Mouse (Mus musculus): ENCODE results near the gene Tmcc2. TPM values are rescaled to one million over a fixed set of nuclear protein-coding genes. Genes with fewer than 3 reads are reported as not detected.

Tmcc2 gene
- polyA plus RNA-seq, 1 experiment from 2014 or later, result 10.7 TPM

GRCm38 (mm10) chr1:132346951-132347350 lies 44.1 kb downstream of the Tmcc2 start:
- Histone ChIP-seq H3K9ac (no peak overlapping the region), H3K27ac (no peak overlapping the region), H3K36me3 (no peaks in the 10 kb centered on the region), H3K4me2 (no peak overlapping the region), H3K4me3 (no peak overlapping the region), H3K9me3 (no peaks in the 10 kb centered on the region), H3K27me3 (no peaks in the 10 kb centered on the region), H3K4me1 (peaks cover 9% of the 10 kb centered on the region; the same call in 1 of the 2 replicates)
- no peak for ATAC-seq (ENCODE audit: borderline replicate concordance, extremely low read depth, low FRiP score, low TSS enrichment)

DNA sequence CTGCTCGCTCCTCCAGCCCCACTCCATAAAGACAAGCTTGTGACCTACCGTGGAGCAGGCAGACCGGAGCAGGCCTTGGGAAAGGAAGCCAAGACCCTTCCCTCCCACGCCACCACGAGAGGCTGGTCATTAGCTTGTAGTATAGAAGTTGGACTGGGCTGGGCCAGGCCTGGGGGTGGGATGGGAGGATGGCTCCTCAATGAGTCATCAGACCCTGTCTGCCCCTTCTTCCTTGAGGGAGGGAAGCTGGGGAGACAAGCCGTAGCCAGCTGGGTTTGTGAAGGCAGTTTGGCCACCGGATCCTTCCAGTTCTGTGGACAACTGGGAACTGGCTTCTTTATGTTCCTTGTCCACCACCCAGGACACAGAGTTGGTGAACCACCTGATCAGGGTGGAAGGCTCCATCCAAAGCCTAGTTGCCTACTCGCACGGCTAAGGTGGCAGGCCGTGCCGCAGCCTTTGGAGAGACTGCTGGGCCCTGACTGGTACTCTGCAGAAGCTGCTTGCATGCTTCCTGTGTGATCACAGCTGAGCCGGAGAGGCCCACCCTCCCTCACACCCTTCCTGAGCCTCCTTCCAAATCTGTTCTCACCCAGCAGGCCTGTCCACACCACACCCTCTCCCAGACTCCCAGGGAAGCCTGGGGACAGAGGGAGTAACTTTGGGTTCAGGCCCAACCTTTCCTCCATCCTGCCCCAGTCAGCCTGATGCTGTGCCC lies 44.8 kb downstream of the Tmcc2 start:
- no peak overlapping the region for H3K4me2 ChIP-seq
- peaks cover 12% of the 10 kb centered on the region for H3K4me1 ChIP-seq
- H3K9me3 ChIP-seq, result no peaks in the 10 kb centered on the region
- no peak overlapping the region for H3K27ac ChIP-seq
- H3K36me3 ChIP-seq, result no peaks in the 10 kb centered on the region
- H3K4me3 ChIP-seq, result no peak overlapping the region
- H3K9ac ChIP-seq, result no peak overlapping the region
- no peaks in the 10 kb centered on the region for H3K27me3 ChIP-seq
- 66% methylated on average over 12 of the region's 12 CpGs for WGBS
- ATAC-seq (ENCODE audit: borderline replicate concordance, extremely low read depth, low FRiP score, low TSS enrichment), result no peak

- no peak overlapping the region for H3K27ac ChIP-seq
- WGBS, result 71% methylated on average over 4 of the region's 4 CpGs
- ATAC-seq (ENCODE audit: borderline replicate concordance, extremely low read depth, low FRiP score, low TSS enrichment), result no peak
These were observed 45.6 kb downstream of the Tmcc2 start for GRCm38 (mm10) chr1:132345514-132345913.

DNA sequence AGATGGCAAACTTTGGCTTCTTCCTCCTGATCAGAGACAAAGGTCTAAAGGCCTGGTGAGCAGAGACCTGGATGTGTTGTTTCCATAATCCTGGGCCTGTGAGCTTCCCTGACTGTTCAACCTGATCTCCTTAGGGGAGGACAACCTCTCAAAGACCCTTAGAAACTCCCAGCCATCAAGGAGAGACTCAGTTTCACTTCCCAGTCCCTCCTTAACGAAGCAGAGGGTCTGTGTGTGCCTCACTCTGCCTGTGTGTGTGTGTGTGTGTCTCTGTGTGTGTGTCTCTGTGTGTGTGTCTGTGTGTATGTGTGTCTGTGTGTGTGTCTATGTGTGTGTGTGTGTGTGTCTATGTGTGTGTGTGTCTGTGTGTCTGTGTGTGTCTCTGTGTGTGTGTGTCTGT lies 47.4 kb downstream of the Tmcc2 start:
- Histone ChIP-seq H3K9ac (no peak overlapping the region), H3K4me1 (peaks cover 16% of the 10 kb centered on the region), H3K36me3 (no peaks in the 10 kb centered on the region), H3K27ac (no peak overlapping the region), H3K9me3 (no peaks in the 10 kb centered on the region), H3K27me3 (no peaks in the 10 kb centered on the region), H3K4me2 (no peak overlapping the region), H3K4me3 (no peak overlapping the region)
- WGBS, result 76% methylated on average over 1 of the region's 1 CpGs
- ATAC-seq (ENCODE audit: borderline replicate concordance, extremely low read depth, low FRiP score, low TSS enrichment), result no peak

More at GRCm38 (mm10) chr1:132345514-132345913, 45.6 kb downstream of the Tmcc2 start:
- Histone ChIP-seq H3K4me2 (no peak overlapping the region), H3K27me3 (no peaks in the 10 kb centered on the region), H3K36me3 (no peaks in the 10 kb centered on the region), H3K9ac (no peak overlapping the region), H3K4me3 (no peak overlapping the region), H3K9me3 (no peaks in the 10 kb centered on the region), H3K4me1 (peaks cover 16% of the 10 kb centered on the region)

DNA sequence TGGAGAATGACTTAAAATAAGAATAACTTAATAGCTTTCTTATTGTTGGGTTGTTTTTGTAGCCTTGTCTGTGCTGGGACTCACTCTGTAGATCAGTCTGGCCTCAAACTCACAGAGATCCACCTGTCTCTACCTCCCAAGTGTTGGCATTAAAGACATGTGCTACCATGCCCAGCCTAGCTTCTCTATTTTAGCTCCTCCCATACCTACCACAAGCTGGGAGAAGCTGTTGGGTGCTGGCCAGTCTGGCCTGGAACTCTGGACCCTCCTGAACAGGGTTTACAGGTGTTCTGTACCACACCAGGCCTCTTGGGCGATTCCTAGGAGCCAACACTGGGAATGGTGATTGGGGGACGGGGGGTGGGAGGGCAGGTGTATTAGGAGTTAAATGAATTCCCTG lies 47.9 kb downstream of the Tmcc2 start:
- Histone ChIP-seq H3K4me2 (no peak overlapping the region), H3K27ac (no peak overlapping the region), H3K4me3 (no peak overlapping the region), H3K36me3 (no peaks in the 10 kb centered on the region), H3K27me3 (no peaks in the 10 kb centered on the region), H3K9ac (no peak overlapping the region), H3K9me3 (no peaks in the 10 kb centered on the region), H3K4me1 (peaks cover 19% of the 10 kb centered on the region)
- ATAC-seq (ENCODE audit: borderline replicate concordance, extremely low read depth, low FRiP score, low TSS enrichment), result no peak
- 87% methylated on average over 2 of the region's 2 CpGs for WGBS

DNA sequence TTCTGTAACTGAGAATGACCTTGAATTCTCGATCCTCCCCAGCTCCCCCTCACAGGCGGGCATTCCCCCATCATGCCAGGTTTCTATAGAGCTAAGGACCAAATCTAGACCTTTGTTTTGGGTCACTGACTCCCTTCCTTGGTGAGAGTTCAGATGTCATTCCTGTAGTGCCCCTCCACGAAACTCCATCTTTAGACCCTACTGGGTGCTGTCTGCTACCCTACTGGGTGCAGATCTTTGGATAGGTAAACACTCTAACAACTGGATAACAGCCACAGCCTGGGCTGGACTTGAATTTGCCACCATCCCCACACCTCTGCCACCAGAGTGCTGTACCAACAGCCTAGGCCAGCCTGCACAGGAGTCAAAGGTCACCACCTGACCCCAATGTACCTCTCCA lies 48.6 kb downstream of the Tmcc2 start:
- Histone ChIP-seq H3K4me3 (no peak overlapping the region), H3K27ac (no peak overlapping the region), H3K4me1 (peaks cover 25% of the 10 kb centered on the region), H3K9me3 (no peaks in the 10 kb centered on the region), H3K27me3 (no peaks in the 10 kb centered on the region), H3K4me2 (no peak overlapping the region), H3K9ac (no peak overlapping the region), H3K36me3 (no peaks in the 10 kb centered on the region)
- 59% methylated on average over 3 of the region's 3 CpGs for WGBS
- ATAC-seq (ENCODE audit: borderline replicate concordance, extremely low read depth, low FRiP score, low TSS enrichment), result no peak

- no peaks in the 10 kb centered on the region for H3K36me3 ChIP-seq
- H3K4me2 ChIP-seq, result no peak overlapping the region
- no peaks in the 10 kb centered on the region for H3K27me3 ChIP-seq
- no peak overlapping the region for H3K27ac ChIP-seq
- H3K4me3 ChIP-seq, result no peak overlapping the region
- peaks cover 31% of the 10 kb centered on the region for H3K4me1 ChIP-seq
- no peak for ATAC-seq (ENCODE audit: borderline replicate concordance, extremely low read depth, low FRiP score, low TSS enrichment)
- WGBS, result 34% methylated on average over 5 of the region's 5 CpGs
- H3K9ac ChIP-seq, result no peak overlapping the region
- no peaks in the 10 kb centered on the region for H3K9me3 ChIP-seq
These were observed 49.2 kb downstream of the Tmcc2 start for GRCm38 (mm10) chr1:132341731-132342501.

DNA sequence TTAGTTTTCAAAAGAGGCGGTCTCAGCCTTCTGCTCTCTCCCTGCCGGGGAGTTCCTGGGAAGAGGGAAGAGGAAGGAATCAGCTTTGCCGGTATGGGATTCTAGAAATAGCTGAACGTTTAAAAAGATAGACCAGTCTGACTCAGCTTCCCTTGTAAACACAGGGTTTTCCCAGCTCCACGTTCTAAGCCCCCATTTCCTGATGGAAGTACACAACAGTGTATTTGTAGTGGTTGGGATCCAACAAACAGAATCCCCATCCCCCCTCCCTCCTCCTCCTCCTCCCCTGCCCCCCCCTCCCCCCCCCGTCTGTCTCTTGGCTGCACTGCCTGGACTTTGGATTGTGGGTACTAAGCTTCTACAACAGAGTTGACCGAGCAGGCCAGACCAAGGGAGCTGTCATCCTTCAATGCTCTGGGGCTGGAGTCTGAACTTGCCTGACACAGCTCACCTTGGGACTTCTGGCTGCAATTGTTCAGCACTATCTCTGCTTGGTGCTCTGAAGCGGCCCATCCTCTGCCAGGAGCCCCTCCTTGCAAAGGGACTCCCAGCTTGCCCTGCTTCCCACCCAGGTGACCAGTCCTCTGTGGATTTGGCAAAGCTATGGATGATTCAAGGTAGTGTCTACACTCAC lies 52.9 kb downstream of the Tmcc2 start:
- Histone ChIP-seq H3K36me3 (no peaks in the 10 kb centered on the region), H3K27ac (peak overlapping the region; percentile 73), H3K27me3 (no peaks in the 10 kb centered on the region), H3K4me3 (no peak overlapping the region), H3K4me2 (0 out of 2 replicates have a peak overlapping the region, but pooled peaks have one; percentile 11), H3K9ac (no peak overlapping the region), H3K9me3 (no peaks in the 10 kb centered on the region), H3K4me1 (peaks cover 62% of the 10 kb centered on the region)
- 31% methylated on average over 8 of the region's 8 CpGs for WGBS
- ATAC-seq (ENCODE audit: borderline replicate concordance, extremely low read depth, low FRiP score, low TSS enrichment), result no peak

DNA sequence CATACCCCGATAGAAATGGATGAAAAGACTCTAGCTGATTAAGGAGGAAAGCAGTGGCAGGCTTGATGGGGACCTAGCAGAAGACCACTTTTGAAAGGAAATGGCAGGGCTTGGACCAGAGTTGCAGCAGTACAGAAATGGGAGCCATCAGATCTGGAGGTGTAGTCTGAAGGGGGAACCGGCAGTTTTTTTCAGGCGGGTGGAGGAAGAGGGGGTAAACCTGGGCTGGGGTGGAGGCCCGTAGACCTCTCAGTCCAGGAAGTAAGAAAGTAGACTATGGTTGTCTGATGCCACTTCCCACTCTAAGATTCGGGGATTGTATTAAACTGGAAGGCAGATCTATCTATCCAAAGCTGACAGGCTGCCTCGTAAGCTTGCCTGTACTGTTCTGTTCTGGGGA lies 54.2 kb downstream of the Tmcc2 start:
- H3K27me3 ChIP-seq, result no peaks in the 10 kb centered on the region
- no peak overlapping the region for H3K4me3 ChIP-seq
- peaks cover 72% of the 10 kb centered on the region for H3K4me1 ChIP-seq
- no peaks in the 10 kb centered on the region for H3K9me3 ChIP-seq
- peaks cover 7% of the 10 kb centered on the region for H3K36me3 ChIP-seq
- ATAC-seq (ENCODE audit: borderline replicate concordance, extremely low read depth, low FRiP score, low TSS enrichment), result no peak
- 45% methylated on average over 6 of the region's 6 CpGs for WGBS
- H3K27ac ChIP-seq, result peak overlapping the region; percentile 73
- no peak overlapping the region for H3K4me2 ChIP-seq
- no peak overlapping the region for H3K9ac ChIP-seq

GRCm38 (mm10) chr1:132335378-132335965 lies 55.6 kb downstream of the Tmcc2 start:
- H3K4me1 ChIP-seq, result peaks cover 69% of the 10 kb centered on the region
- H3K9ac ChIP-seq, result no peak overlapping the region
- ATAC-seq (ENCODE audit: borderline replicate concordance, extremely low read depth, low FRiP score, low TSS enrichment), result no peak
- peaks cover 17% of the 10 kb centered on the region for H3K36me3 ChIP-seq
- H3K27me3 ChIP-seq, result no peaks in the 10 kb centered on the region
- no peak overlapping the region for H3K4me3 ChIP-seq
- no peaks in the 10 kb centered on the region for H3K9me3 ChIP-seq
- whole genome bisulfite sequencing, result 39% methylated on average over 12 of the region's 12 CpGs
- no peak overlapping the region for H3K4me2 ChIP-seq
- peak overlapping the region; percentile 89 for H3K27ac ChIP-seq

GRCm38 (mm10) chr1:132334178-132334801 lies 56.8 kb downstream of the Tmcc2 start:
- Histone ChIP-seq H3K4me1 (peaks cover 69% of the 10 kb centered on the region), H3K9ac (no peak overlapping the region), H3K36me3 (peaks cover 28% of the 10 kb centered on the region), H3K9me3 (no peaks in the 10 kb centered on the region), H3K27me3 (no peaks in the 10 kb centered on the region), H3K4me2 (0 out of 2 replicates have a peak overlapping the region, but pooled peaks have one; percentile 3), H3K4me3 (no peak overlapping the region), H3K27ac (peak overlapping the region; percentile 89)
- WGBS, result 12% methylated on average over 6 of the region's 6 CpGs
- ATAC-seq (ENCODE audit: borderline replicate concordance, extremely low read depth, low FRiP score, low TSS enrichment), result peak; percentile 13; the same call in 1 of the 2 replicates

Data from lung, embryonic 15.5 days (tissue).